Mouse (Mus musculus): ENCODE data around the gene Slc16a11.

DNA sequence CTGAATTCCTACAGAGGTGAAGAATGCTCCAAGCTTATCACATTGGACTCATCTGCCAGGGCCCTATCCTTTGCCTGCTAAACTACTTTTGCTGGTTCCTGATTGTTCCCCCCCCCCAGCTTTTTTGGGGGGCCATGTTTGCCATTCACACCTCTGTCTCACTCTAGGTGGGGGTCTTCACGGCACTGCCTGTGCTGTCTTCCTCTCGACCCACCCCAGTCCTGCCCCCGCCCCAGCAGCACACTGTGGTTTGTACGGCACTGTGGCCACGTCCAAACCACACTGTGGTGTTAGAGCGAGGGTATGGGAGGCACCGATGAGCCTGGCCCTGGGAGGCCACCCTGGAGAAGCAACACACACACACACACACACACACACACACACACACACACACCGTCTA is 21.9 kb downstream of the Slc16a11 start:
- TF ChIP-seq CTCF (IDR thresholded peaks at IDR 0.05; ENCODE audit: low read depth) (no peak), EP300 (optimal IDR thresholded peaks at IDR 0.05) (no peak)

Data from stomach, postnatal 0 days (tissue).